Mouse (Mus musculus): Measurements from ENCODE around the gene Klhl42. TPM values are rescaled to one million over a fixed set of nuclear protein-coding genes. Genes with fewer than 3 reads are reported as not detected.

Gene Klhl42
- polyA plus RNA-seq, 1 experiment, result 3.9 TPM

- Histone ChIP-seq H3K4me1 (ENCODE audit: control insufficient read depth, insufficient read depth, insufficient read length, low read length) (no peaks in the 10 kb centered on the region), H3K4me3 (ENCODE audit: low read depth, low read length) (no peak overlapping the region), H3K27ac (ENCODE audit: insufficient read depth, low read depth, low read length) (no peak overlapping the region), H3K36me3 (ENCODE audit: control insufficient read depth, insufficient read depth, low read length) (no peaks in the 10 kb centered on the region), H3K27me3 (ENCODE audit: control insufficient read depth, insufficient read depth, low read length) (no peaks in the 10 kb centered on the region)
- 15% methylated on average over 2 of the region's 2 CpGs for WGBS
- TF ChIP-seq CTCF (IDR thresholded peaks at IDR 0.05; ENCODE audit: extremely low read depth, insufficient read length, insufficient replicate concordance, low read depth, low read length) (no peak), POLR2A (IDR thresholded peaks at IDR 0.05; ENCODE audit: low read depth, low read length) (no peak)
Observed at GRCm38 (mm10) chr6:147145277-147145676, 54.1 kb downstream of the Klhl42 start.

- no peaks in the 10 kb centered on the region for H3K27me3 ChIP-seq (ENCODE audit: control insufficient read depth, insufficient read depth, low read length)
- H3K4me3 ChIP-seq (ENCODE audit: low read depth, low read length), result no peak overlapping the region
- TF ChIP-seq POLR2A (IDR thresholded peaks at IDR 0.05; ENCODE audit: low read depth, low read length) (no peak), CTCF (IDR thresholded peaks at IDR 0.05; ENCODE audit: extremely low read depth, insufficient read length, insufficient replicate concordance, low read depth, low read length) (no peak)
- no peak overlapping the region for H3K27ac ChIP-seq (ENCODE audit: insufficient read depth, low read depth, low read length)
- WGBS, result 59% methylated on average over 10 of the region's 10 CpGs
- H3K36me3 ChIP-seq (ENCODE audit: control insufficient read depth, insufficient read depth, low read length), result no peaks in the 10 kb centered on the region
- no peaks in the 10 kb centered on the region for H3K4me1 ChIP-seq (ENCODE audit: control insufficient read depth, insufficient read depth, insufficient read length, low read length)
Observed at GRCm38 (mm10) chr6:147145753-147146152, 54.6 kb downstream of the Klhl42 start.

DNA sequence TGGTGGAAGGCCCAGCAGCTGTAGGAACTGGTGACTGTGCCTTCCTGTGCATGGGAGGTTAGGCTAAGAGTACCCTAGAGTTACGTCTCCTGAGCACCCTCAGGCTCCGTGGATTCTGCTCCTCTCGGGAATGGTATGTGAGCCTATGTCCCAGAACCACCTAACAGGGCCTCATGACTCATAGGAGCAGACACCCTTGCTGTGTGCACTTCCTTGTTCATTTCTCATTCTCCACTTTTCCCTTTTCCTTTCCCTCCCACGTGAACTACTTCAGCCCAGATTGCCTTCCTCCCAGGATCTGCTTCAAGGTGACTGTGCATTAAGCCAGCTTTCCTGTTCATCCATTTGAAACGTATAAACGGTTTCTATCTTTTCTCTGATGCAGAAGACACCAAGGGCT lies 59.9 kb downstream of the Klhl42 start:
- Histone ChIP-seq H3K4me3 (ENCODE audit: low read depth, low read length) (no peak overlapping the region), H3K27ac (ENCODE audit: insufficient read depth, low read depth, low read length) (no peak overlapping the region), H3K27me3 (ENCODE audit: control insufficient read depth, insufficient read depth, low read length) (no peaks in the 10 kb centered on the region), H3K36me3 (ENCODE audit: control insufficient read depth, insufficient read depth, low read length) (no peaks in the 10 kb centered on the region), H3K4me1 (ENCODE audit: control insufficient read depth, insufficient read depth, insufficient read length, low read length) (no peaks in the 10 kb centered on the region)
- TF ChIP-seq CTCF (IDR thresholded peaks at IDR 0.05; ENCODE audit: extremely low read depth, insufficient read length, insufficient replicate concordance, low read depth, low read length) (no peak), POLR2A (IDR thresholded peaks at IDR 0.05; ENCODE audit: low read depth, low read length) (no peak)
- WGBS, result 61% methylated on average over 6 of the region's 6 CpGs

DNA sequence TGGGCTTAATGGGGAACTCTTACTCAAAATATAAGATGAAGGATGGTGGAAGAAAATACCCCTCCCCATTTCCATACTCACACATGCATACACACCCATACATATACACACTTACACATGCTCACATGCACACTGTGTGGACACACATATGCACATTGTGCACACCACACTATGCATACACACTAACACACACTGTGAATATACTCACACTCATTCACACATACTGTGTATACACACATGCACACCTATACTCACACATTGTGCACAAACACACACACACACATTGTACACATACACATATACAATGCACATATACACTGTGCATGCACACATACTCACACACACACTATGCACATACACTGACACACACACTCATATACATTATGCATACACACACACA lies 60.7 kb downstream of the Klhl42 start:
- H3K36me3 ChIP-seq (ENCODE audit: control insufficient read depth, insufficient read depth, low read length), result no peaks in the 10 kb centered on the region
- TF ChIP-seq CTCF (IDR thresholded peaks at IDR 0.05; ENCODE audit: extremely low read depth, insufficient read length, insufficient replicate concordance, low read depth, low read length), result no peak
- no peak for TF ChIP-seq POLR2A (IDR thresholded peaks at IDR 0.05; ENCODE audit: low read depth, low read length)
- no peak overlapping the region for H3K27ac ChIP-seq (ENCODE audit: insufficient read depth, low read depth, low read length)
- no peak overlapping the region for H3K4me3 ChIP-seq (ENCODE audit: low read depth, low read length)
- no peaks in the 10 kb centered on the region for H3K27me3 ChIP-seq (ENCODE audit: control insufficient read depth, insufficient read depth, low read length)
- no peaks in the 10 kb centered on the region for H3K4me1 ChIP-seq (ENCODE audit: control insufficient read depth, insufficient read depth, insufficient read length, low read length)

DNA sequence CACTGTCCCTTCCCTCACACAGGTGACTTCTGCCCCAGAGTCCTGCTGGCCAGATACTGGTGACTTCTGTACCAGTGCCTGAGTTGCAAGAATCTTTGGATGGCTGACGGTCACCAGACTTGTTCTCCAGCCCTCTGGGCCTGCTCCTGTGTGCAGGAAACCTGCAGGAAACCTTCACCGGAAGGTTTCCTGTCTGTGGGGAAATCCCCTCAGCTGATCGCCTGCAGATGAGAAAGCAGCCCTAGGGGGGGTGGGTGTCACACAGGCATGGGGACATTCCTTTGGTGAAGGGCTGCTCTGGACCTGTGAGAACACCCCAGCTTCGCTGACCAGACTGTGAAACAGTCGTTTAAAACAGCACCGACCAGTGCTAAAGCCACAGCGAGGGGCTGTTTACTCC lies 63.9 kb downstream of the Klhl42 start:
- TF ChIP-seq POLR2A (IDR thresholded peaks at IDR 0.05; ENCODE audit: low read depth, low read length), result no peak
- TF ChIP-seq CTCF (IDR thresholded peaks at IDR 0.05; ENCODE audit: extremely low read depth, insufficient read length, insufficient replicate concordance, low read depth, low read length), result no peak
- H3K27ac ChIP-seq (ENCODE audit: insufficient read depth, low read depth, low read length), result no peak overlapping the region
- no peaks in the 10 kb centered on the region for H3K4me1 ChIP-seq (ENCODE audit: control insufficient read depth, insufficient read depth, insufficient read length, low read length)
- 68% methylated on average over 7 of the region's 7 CpGs for WGBS
- no peaks in the 10 kb centered on the region for H3K27me3 ChIP-seq (ENCODE audit: control insufficient read depth, insufficient read depth, low read length)
- no peaks in the 10 kb centered on the region for H3K36me3 ChIP-seq (ENCODE audit: control insufficient read depth, insufficient read depth, low read length)
- H3K4me3 ChIP-seq (ENCODE audit: low read depth, low read length), result no peak overlapping the region

DNA sequence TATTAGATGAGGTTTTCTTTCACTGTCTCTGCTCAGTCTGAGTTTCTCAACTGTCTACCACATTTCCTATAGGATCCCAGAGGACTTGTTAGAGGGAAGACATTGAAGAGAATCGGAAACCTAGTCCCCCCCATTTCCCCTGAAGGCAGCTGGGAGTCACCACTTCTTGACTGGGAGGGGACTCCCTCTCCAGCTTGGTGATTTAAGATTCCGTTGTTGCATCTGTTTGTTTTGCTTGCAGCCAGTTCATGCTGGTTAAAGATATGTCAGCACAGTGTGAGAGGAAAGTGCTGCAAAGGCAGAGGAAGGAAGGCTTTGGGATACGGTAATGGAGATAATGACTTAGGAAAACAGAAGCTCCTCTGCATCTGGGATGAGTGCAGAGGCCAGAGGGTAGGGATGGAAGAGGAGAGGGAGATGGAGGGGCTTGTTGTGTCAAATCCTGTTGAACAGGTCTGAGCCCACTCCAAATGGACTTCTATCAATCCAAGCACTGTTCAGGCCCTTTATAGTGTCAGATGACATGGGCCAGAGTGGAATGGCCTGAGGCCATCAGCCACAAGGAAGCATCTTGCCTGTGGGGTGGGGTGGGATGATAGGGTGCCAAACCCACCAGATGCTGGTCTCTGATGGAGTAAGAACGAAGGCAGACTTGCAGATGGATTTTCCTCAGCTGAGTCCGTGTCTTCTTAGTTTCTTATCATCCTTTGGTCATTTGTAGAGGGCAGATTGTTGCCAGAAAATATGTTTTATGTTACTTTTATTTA lies 70.8 kb downstream of the Klhl42 start:
- no peak overlapping the region for H3K27ac ChIP-seq (ENCODE audit: insufficient read depth, low read depth, low read length)
- H3K4me1 ChIP-seq (ENCODE audit: control insufficient read depth, insufficient read depth, insufficient read length, low read length), result no peaks in the 10 kb centered on the region
- WGBS, result 42% methylated on average over 5 of the region's 5 CpGs
- TF ChIP-seq POLR2A (IDR thresholded peaks at IDR 0.05; ENCODE audit: low read depth, low read length) (no peak), CTCF (IDR thresholded peaks at IDR 0.05; ENCODE audit: extremely low read depth, insufficient read length, insufficient replicate concordance, low read depth, low read length) (no peak)
- H3K4me3 ChIP-seq (ENCODE audit: low read depth, low read length), result no peak overlapping the region
- H3K27me3 ChIP-seq (ENCODE audit: control insufficient read depth, insufficient read depth, low read length), result no peaks in the 10 kb centered on the region
- H3K36me3 ChIP-seq (ENCODE audit: control insufficient read depth, insufficient read depth, low read length), result no peaks in the 10 kb centered on the region

Other genes with a start within 250 kb of the Klhl42 start
- gene Smco2, start 241.3 kb upstream of the Klhl42 start, polyA plus RNA-seq (2012; rRNA removed), result not detected in 2 replicates
- gene Ppfibp1, start 202.9 kb upstream of the Klhl42 start, polyA plus RNA-seq (2012; rRNA removed), result 1.6 and 3.3 TPM in 2 replicates
- not detected in 2 replicates for gene 1700034J05Rik, start 137.0 kb upstream of the Klhl42 start, polyA plus RNA-seq (2012; rRNA removed)
- gene Rep15, start 58.8 kb upstream of the Klhl42 start, polyA plus RNA-seq (2012; rRNA removed), result 5.7 and 6.3 TPM in 2 replicates
- gene Mrps35, start 48.6 kb upstream of the Klhl42 start, polyA plus RNA-seq (2012; rRNA removed), result 3.8 and 7.7 TPM in 2 replicates
- gene Mansc4, start 4.3 kb upstream of the Klhl42 start, polyA plus RNA-seq (2012; rRNA removed), result 0.24 TPM in 1 of 2 replicates, not detected in the other
- gene Pthlh, start 172.8 kb downstream of the Klhl42 start, polyA plus RNA-seq (2012; rRNA removed), result 0.32 and 0.41 TPM in 2 replicates